Mouse (Mus musculus): ENCODE measurements at regions not wholly inside any gene's neighbourhood (a gene's known extent, or its start where the extent isn't known, plus 50 kb on each side); places are given as distances from the start of the nearest gene placed in this dataset.
"Not testable (repeated sequence)": the region's sequence is repeated elsewhere in the genome, so short reads cannot be mapped to it uniquely, and the experiment has no call there.

DNA sequence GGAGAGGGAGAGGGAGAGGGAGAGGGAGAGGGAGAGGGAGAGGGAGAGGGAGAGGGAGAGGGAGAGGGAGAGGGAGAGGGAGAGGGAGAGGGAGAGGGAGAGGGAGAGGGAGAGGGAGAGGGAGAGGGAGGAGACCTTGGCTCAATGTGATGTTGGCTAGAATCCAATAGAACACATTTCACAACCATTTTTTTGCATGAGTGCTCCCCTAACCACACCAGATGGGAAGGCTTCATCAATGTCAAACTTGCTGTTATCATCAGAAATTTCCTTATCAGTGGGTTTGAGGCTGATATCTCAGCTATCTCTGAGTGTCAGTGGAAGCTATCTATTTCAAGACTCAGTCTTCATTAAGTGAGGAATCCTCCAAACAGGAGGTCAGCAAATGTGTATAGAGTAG is 331.0 kb upstream of the Nrsn1 start:
- not testable (repeated sequence) for H3K4me1 ChIP-seq (ENCODE audit: control insufficient read depth, insufficient read depth, low read length); H3K9me3 ChIP-seq (replicated peaks; ENCODE audit: control insufficient read depth, low read length); ATAC-seq (replicated peaks; ENCODE audit: insufficient number of reproducible peaks, low FRiP score, low TSS enrichment, low read depth); H3K36me3 ChIP-seq (replicated peaks; ENCODE audit: control insufficient read depth, insufficient read depth, low read depth, low read length); H3K27me3 ChIP-seq (ENCODE audit: control insufficient read depth, insufficient read depth, low read length); H3K9ac ChIP-seq (replicated peaks; ENCODE audit: low read length); DNase-seq (ENCODE audit: low spot score); H3K27ac ChIP-seq (replicated peaks; ENCODE audit: low read depth, low read length); H3K4me3 ChIP-seq (ENCODE audit: low read depth, low read length); H3K4me2 ChIP-seq (ENCODE audit: low read depth, low read length)

DNA sequence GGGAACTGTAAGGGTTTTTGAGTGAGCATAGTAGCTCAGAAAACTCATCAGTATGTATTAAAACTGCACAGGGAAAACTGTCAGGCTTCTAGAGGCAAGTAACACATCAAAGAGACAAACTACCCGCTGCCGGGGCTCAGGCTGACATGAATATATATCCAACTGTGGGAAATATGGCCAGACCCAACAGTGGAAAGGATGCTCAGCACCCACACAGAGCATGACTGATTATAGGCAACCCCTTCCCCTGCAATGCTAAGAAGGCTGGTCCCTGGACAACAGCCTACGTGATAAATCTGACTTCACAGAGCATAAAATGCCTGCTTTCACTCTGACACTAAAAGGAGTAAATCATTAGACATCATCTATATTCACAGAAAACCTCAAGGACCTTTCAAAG is 324.3 kb upstream of the Nrsn1 start:
- 92% methylated on average over 3 of the region's 3 CpGs for WGBS
- ATAC-seq (replicated peaks; ENCODE audit: insufficient number of reproducible peaks, low FRiP score, low TSS enrichment, low read depth) (no peak), DNase-seq (ENCODE audit: low spot score) (no peak)
- Histone ChIP-seq H3K27me3 (ENCODE audit: control insufficient read depth, insufficient read depth, low read length) (no peaks in the 10 kb centered on the region), H3K4me1 (ENCODE audit: control insufficient read depth, insufficient read depth, low read length) (no peaks in the 10 kb centered on the region), H3K9me3 (replicated peaks; ENCODE audit: control insufficient read depth, low read length) (no peaks in the 10 kb centered on the region), H3K9ac (replicated peaks; ENCODE audit: low read length) (no peak overlapping the region), H3K27ac (replicated peaks; ENCODE audit: low read depth, low read length) (no peak overlapping the region), H3K4me3 (ENCODE audit: low read depth, low read length) (no peak overlapping the region), H3K36me3 (replicated peaks; ENCODE audit: control insufficient read depth, insufficient read depth, low read depth, low read length) (no peaks in the 10 kb centered on the region), H3K4me2 (ENCODE audit: low read depth, low read length) (no peak overlapping the region)

DNA sequence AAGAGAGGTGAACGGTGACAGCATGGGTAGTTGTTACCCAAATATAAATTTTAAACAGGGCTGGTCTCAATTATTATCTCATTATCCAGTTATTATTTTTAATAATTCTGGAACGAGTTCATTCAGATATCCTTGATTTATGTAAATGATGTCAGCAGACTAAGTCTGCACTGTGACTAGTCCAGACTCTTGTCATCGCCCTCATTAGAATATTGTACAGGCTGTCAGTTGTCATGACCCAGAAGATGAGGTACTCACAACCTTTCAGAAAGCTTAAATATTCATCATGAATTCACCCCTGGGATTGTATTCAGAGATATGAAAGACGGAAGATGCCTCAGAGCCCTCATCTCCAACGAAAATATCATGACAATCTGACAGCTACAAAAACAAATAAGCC is 300.3 kb upstream of the Nrsn1 start:
- DNase-seq (ENCODE audit: low spot score): no peak
- no peak overlapping the region for H3K4me2 ChIP-seq (ENCODE audit: low read depth, low read length)
- H3K27ac ChIP-seq (replicated peaks; ENCODE audit: low read depth, low read length): no peak overlapping the region
- no peak overlapping the region for H3K4me3 ChIP-seq (ENCODE audit: low read depth, low read length)
- 71% methylated on average over 5 of the region's 5 CpGs for WGBS
- H3K4me1 ChIP-seq (ENCODE audit: control insufficient read depth, insufficient read depth, low read length): no peaks in the 10 kb centered on the region
- H3K9ac ChIP-seq (replicated peaks; ENCODE audit: low read length): no peak overlapping the region
- no peaks in the 10 kb centered on the region for H3K36me3 ChIP-seq (replicated peaks; ENCODE audit: control insufficient read depth, insufficient read depth, low read depth, low read length)
- H3K27me3 ChIP-seq (ENCODE audit: control insufficient read depth, insufficient read depth, low read length): no peaks in the 10 kb centered on the region
- H3K9me3 ChIP-seq (replicated peaks; ENCODE audit: control insufficient read depth, low read length): no peaks in the 10 kb centered on the region
- ATAC-seq (replicated peaks; ENCODE audit: insufficient number of reproducible peaks, low FRiP score, low TSS enrichment, low read depth): no peak

DNA sequence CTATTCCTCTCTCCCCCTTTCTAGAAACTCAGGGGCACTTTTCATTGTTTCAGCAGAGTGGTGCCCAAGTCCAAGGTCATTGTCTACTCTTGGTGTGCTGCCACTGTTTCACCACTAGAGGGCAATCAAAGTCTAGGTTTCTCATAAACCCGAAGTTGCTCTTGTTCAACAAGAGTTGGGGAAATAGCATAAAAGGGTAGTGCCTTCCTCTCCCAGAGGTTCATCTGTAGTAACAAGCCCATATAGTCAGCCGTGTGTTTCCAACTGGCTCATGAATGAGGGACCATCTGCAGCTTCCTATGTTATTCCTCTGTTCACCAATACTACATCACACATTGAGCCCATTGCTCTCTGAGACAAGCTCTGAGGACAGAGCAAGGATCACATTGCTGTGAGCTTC is 292.4 kb upstream of the Nrsn1 start:
- H3K27me3 ChIP-seq (ENCODE audit: control insufficient read depth, insufficient read depth, low read length): no peaks in the 10 kb centered on the region
- H3K4me3 ChIP-seq (ENCODE audit: low read depth, low read length): no peak overlapping the region
- WGBS: 12% methylated on average over 2 of the region's 2 CpGs
- H3K4me2 ChIP-seq (ENCODE audit: low read depth, low read length): no peak overlapping the region
- H3K27ac ChIP-seq (replicated peaks; ENCODE audit: low read depth, low read length): no peak overlapping the region
- no peak for ATAC-seq (replicated peaks; ENCODE audit: insufficient number of reproducible peaks, low FRiP score, low TSS enrichment, low read depth)
- no peak overlapping the region for H3K9ac ChIP-seq (replicated peaks; ENCODE audit: low read length)
- DNase-seq (ENCODE audit: low spot score): peak; percentile 87
- H3K36me3 ChIP-seq (replicated peaks; ENCODE audit: control insufficient read depth, insufficient read depth, low read depth, low read length): no peaks in the 10 kb centered on the region
- no peaks in the 10 kb centered on the region for H3K9me3 ChIP-seq (replicated peaks; ENCODE audit: control insufficient read depth, low read length)
- no peaks in the 10 kb centered on the region; the same call in 1 of the 2 replicates for H3K4me1 ChIP-seq (ENCODE audit: control insufficient read depth, insufficient read depth, low read length)

DNA sequence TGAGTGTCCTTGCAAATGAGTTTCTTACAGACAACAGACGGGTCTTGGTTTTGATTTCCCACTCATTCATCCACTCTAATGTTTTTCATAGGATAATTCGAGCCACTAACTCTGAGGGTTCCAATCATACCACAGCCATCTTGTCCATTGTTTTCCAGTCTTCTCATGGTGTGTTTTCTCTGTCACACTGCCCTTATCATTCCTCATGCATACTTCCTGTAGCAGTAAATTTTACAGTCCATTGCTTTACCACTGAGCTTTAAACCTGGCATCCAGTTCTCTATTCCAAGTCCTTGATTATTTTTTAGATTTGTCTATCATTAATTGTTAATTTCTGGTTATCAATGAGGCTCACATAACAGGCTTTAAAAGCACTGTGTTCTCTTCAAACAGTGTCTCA is 290.0 kb upstream of the Nrsn1 start:
- H3K4me1 ChIP-seq (ENCODE audit: control insufficient read depth, insufficient read depth, low read length): no peaks in the 10 kb centered on the region; the same call in 1 of the 2 replicates
- H3K27me3 ChIP-seq (ENCODE audit: control insufficient read depth, insufficient read depth, low read length): no peaks in the 10 kb centered on the region
- no peak overlapping the region for H3K4me3 ChIP-seq (ENCODE audit: low read depth, low read length)
- WGBS: 55% methylated on average over 2 of the region's 2 CpGs
- no peaks in the 10 kb centered on the region for H3K9me3 ChIP-seq (replicated peaks; ENCODE audit: control insufficient read depth, low read length)
- DNase-seq (ENCODE audit: low spot score) (no peak), ATAC-seq (replicated peaks; ENCODE audit: insufficient number of reproducible peaks, low FRiP score, low TSS enrichment, low read depth) (no peak)
- no peak overlapping the region for H3K4me2 ChIP-seq (ENCODE audit: low read depth, low read length)
- no peak overlapping the region for H3K9ac ChIP-seq (replicated peaks; ENCODE audit: low read length)
- H3K36me3 ChIP-seq (replicated peaks; ENCODE audit: control insufficient read depth, insufficient read depth, low read depth, low read length): no peaks in the 10 kb centered on the region
- H3K27ac ChIP-seq (replicated peaks; ENCODE audit: low read depth, low read length): no peak overlapping the region

DNA sequence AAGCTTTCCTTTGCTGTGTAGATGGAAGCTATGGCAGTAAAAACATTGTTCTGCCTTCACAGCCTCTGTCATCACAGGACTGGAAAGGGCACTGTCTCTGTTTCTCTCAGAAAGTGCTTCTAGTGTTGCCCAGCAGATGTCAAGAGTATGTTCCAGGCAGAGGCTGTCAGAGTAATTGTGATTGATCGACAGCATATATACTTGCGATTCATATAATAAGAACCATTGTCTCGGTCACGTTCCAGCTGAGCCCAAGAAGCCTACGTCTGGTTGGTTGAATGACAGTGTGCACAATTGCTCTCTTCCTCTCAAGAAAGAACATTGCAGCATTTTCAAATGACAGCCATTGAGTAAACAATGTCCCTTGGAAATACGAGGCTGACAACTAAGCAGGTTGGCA is 284.7 kb upstream of the Nrsn1 start:
- no peak overlapping the region for H3K4me3 ChIP-seq (ENCODE audit: low read depth, low read length)
- DNase-seq (ENCODE audit: low spot score) (no peak), ATAC-seq (replicated peaks; ENCODE audit: insufficient number of reproducible peaks, low FRiP score, low TSS enrichment, low read depth) (no peak)
- H3K9me3 ChIP-seq (replicated peaks; ENCODE audit: control insufficient read depth, low read length): no peaks in the 10 kb centered on the region
- no peak overlapping the region for H3K27ac ChIP-seq (replicated peaks; ENCODE audit: low read depth, low read length)
- 49% methylated on average over 6 of the region's 6 CpGs for WGBS
- no peaks in the 10 kb centered on the region for H3K4me1 ChIP-seq (ENCODE audit: control insufficient read depth, insufficient read depth, low read length)
- H3K4me2 ChIP-seq (ENCODE audit: low read depth, low read length): no peak overlapping the region
- no peak overlapping the region for H3K9ac ChIP-seq (replicated peaks; ENCODE audit: low read length)
- no peaks in the 10 kb centered on the region for H3K27me3 ChIP-seq (ENCODE audit: control insufficient read depth, insufficient read depth, low read length)
- H3K36me3 ChIP-seq (replicated peaks; ENCODE audit: control insufficient read depth, insufficient read depth, low read depth, low read length): no peaks in the 10 kb centered on the region

DNA sequence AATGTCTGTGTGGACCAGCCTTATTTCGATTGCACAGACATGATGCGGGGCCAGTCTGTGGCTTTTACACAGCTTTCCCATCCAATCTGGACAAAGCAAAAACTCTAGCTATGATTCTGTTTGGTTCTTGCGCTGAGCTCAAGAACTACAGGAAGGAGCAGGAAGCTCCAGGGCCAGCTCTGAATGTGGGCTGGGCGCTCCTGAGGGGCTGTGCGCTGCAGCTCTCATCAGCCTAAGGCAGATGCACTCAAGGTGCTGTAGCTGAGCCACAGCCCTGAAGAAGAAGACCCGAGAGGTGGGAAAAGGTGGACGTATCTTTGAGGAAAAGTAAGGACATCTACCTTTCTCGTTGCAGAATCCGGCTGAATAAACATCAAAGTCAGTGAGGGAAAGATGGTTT is 278.2 kb upstream of the Nrsn1 start:
- H3K4me1 ChIP-seq (ENCODE audit: control insufficient read depth, insufficient read depth, low read length): no peaks in the 10 kb centered on the region
- H3K9me3 ChIP-seq (replicated peaks; ENCODE audit: control insufficient read depth, low read length): no peaks in the 10 kb centered on the region
- H3K4me2 ChIP-seq (ENCODE audit: low read depth, low read length): no peak overlapping the region
- H3K36me3 ChIP-seq (replicated peaks; ENCODE audit: control insufficient read depth, insufficient read depth, low read depth, low read length): no peaks in the 10 kb centered on the region
- no peak for DNase-seq (ENCODE audit: low spot score)
- no peaks in the 10 kb centered on the region for H3K27me3 ChIP-seq (ENCODE audit: control insufficient read depth, insufficient read depth, low read length)
- 93% methylated on average over 9 of the region's 9 CpGs for WGBS
- H3K27ac ChIP-seq (replicated peaks; ENCODE audit: low read depth, low read length): no peak overlapping the region
- ATAC-seq (replicated peaks; ENCODE audit: insufficient number of reproducible peaks, low FRiP score, low TSS enrichment, low read depth): no peak
- no peak overlapping the region for H3K4me3 ChIP-seq (ENCODE audit: low read depth, low read length)
- H3K9ac ChIP-seq (replicated peaks; ENCODE audit: low read length): no peak overlapping the region

DNA sequence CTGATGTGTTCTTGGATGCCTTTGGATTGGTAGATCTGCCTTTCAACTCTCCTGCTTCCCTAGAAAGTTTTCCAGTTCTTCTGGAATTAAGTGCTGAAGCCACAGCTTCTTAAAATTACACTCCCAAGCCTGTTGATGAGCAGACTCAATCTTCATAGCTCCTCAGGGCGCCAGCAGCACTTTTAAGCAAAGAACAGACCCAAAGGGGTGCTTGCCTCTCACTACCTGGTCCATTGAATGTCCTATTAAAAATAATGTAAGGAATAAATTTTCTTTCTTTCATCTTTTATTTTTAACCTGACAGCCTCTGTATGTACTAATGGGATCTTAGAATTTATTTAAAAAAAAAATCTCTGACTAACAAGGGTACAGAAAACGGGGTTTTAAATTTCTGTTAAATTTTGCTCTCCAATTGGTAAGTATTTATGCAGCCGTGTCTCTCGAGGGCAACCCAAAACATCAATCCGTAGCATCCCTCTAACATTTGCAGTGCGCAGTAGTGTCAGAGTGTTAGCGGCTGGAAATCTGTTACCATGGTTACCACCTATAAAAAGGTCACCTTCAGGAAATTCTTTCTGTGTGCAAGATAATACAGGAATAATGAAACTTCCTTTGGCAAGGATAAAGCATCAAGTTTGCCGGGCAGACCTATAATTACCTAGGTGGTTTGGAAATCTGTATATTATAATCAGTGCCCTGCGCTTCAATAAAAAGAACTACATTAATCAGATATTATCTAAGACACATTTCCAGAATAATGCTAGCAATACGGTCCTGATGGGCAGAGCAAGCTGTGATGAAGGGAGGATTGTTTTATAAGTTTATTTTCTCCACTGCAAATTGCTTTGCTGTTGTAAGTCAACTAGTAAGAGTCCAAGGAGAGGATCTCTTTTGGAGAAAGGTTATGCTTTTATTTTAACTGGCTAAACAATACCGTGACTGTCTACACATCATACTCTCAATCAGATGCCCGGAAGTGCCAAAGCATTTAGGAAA is 277.1 kb upstream of the Nrsn1 start:
- Histone ChIP-seq H3K9ac (replicated peaks; ENCODE audit: low read length) (no peak overlapping the region), H3K27ac (replicated peaks; ENCODE audit: low read depth, low read length) (no peak overlapping the region), H3K4me1 (ENCODE audit: control insufficient read depth, insufficient read depth, low read length) (no peaks in the 10 kb centered on the region), H3K4me3 (ENCODE audit: low read depth, low read length) (no peak overlapping the region), H3K27me3 (ENCODE audit: control insufficient read depth, insufficient read depth, low read length) (no peaks in the 10 kb centered on the region), H3K36me3 (replicated peaks; ENCODE audit: control insufficient read depth, insufficient read depth, low read depth, low read length) (no peaks in the 10 kb centered on the region), H3K9me3 (replicated peaks; ENCODE audit: control insufficient read depth, low read length) (no peaks in the 10 kb centered on the region), H3K4me2 (ENCODE audit: low read depth, low read length) (no peak overlapping the region)
- DNase-seq (ENCODE audit: low spot score): peak; percentile 25
- no peak for ATAC-seq (replicated peaks; ENCODE audit: insufficient number of reproducible peaks, low FRiP score, low TSS enrichment, low read depth)
- 73% methylated on average over 12 of the region's 12 CpGs for WGBS

All from embryonic facial prominence, embryonic 11.5 days (tissue).